Mouse (Mus musculus) heart, adult 10 weeks (tissue): ENCODE measurements around the gene Edaradd. TPM values are rescaled to one million over a fixed set of nuclear protein-coding genes. Genes with fewer than 3 reads are reported as not detected.

Experiments
- polyA plus RNA-seq: library from polyadenylated mRNA; stranded (reverse); fragments of 350-450 nt; fragmentation: Illumina TruSeq; extraction: RNeasy Lipid Tissue Mini Kit (QIAGEN cat#74804); gene quantifications from one replicate; pipeline ENCODE4 v1.2.3, GENCODE M21; 2014; ENCODE audit warnings: low read depth, low replicate concordance

Edaradd gene
- polyA plus RNA-seq = not detected

DNA sequence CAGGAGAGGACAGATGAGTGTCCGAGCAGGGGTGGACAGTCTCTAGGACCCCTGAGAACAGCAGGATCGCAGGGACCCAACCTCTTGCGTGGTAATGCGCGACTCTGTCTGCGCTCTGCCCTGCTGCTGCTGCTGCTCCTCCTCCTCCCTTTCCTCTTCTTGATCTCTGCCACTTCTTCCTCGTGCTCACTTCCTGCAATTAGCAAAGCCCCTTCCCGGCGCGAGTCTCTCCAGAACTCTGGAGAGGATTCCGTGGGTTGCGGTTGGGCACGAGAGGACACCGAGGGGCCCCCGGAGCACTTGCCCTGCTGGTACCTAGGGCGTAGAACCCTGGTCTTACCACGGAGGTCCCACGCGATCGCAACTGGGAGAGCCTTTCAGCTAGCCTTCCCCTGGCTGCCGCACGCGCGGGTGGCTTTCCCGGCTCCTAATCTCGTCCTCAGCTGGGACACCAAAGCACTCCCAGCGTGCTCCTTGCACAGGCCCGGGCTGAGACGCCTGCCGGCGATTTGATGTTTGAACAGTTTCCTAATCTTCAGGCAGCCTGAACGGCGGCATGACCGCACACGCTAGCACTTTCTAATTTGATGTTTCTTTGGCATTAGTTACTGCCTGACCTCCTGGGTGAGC is at the start of gene Edaradd:
TSS of gene Edaradd (minus strand) at position 484 of the 630 bp plus-strand sequence.

GRCm38 (mm10) chr13:12565621-12566390 is 45.6 kb upstream of the Edaradd start, which contains the start of gene Ero1lb:
TSS of gene Ero1lb (plus strand) at chr13:12565874.

GRCm38 (mm10) chr13:12464844-12465243 is 55.4 kb downstream of the Edaradd start, which contains the start of gene Lgals8:
TSS of gene Lgals8 (minus strand) at chr13:12464944.

Other genes starting within 250 kb of the Edaradd start
- 1,417 TPM for gene Actn2, start 179.7 kb downstream of the Edaradd start, polyA plus RNA-seq
- gene Heatr1, start 125.4 kb downstream of the Edaradd start, polyA plus RNA-seq = 10.7 TPM
- gene Lgals8, start 55.5 kb downstream of the Edaradd start, polyA plus RNA-seq = 61.5 TPM
- 2.1 TPM for gene Ero1lb, start 45.4 kb upstream of the Edaradd start, polyA plus RNA-seq